Mouse (Mus musculus): ENCODE data around the gene Inpp5a.

Inpp5a gene

GRCm38 (mm10) chr7:139371389-139371788 lies 17.5 kb upstream of the Inpp5a start:
- no peak for DNase-seq (ENCODE audit: low spot score)

GRCm38 (mm10) chr7:139377381-139377780 lies 11.5 kb upstream of the Inpp5a start:
- no peak for DNase-seq (ENCODE audit: low spot score)

- no peak for DNase-seq (ENCODE audit: low spot score)
Measured at GRCm38 (mm10) chr7:139378355-139378754, 10.6 kb upstream of the Inpp5a start.

- DNase-seq (ENCODE audit: low spot score) = no peak
Measured at GRCm38 (mm10) chr7:139379745-139380144, 9.2 kb upstream of the Inpp5a start.

GRCm38 (mm10) chr7:139380225-139380624 lies 8.7 kb upstream of the Inpp5a start:
- DNase-seq (ENCODE audit: low spot score) = no peak

GRCm38 (mm10) chr7:139381877-139382276 lies 7.0 kb upstream of the Inpp5a start:
- DNase-seq (ENCODE audit: low spot score) = no peak

- no peak for DNase-seq (ENCODE audit: low spot score)
Measured at GRCm38 (mm10) chr7:139382796-139383195, 6.1 kb upstream of the Inpp5a start.

- DNase-seq (ENCODE audit: low spot score) = no peak
Measured at GRCm38 (mm10) chr7:139384500-139384899, 4.4 kb upstream of the Inpp5a start.

GRCm38 (mm10) chr7:139384916-139385530 lies 3.9 kb upstream of the Inpp5a start:
- no peak for DNase-seq (ENCODE audit: low spot score)

- DNase-seq (ENCODE audit: low spot score) = no peak
Measured at GRCm38 (mm10) chr7:139386933-139387690, 1.8 kb upstream of the Inpp5a start.

GRCm38 (mm10) chr7:139387921-139388669 lies 814 bp upstream of the Inpp5a start:
- peak; percentile 61 for DNase-seq (ENCODE audit: low spot score)

GRCm38 (mm10) chr7:139389213-139389761 lies 378 bp downstream of the Inpp5a start:
- no peak for DNase-seq (ENCODE audit: low spot score)

GRCm38 (mm10) chr7:139390380-139390779 lies 1.5 kb downstream of the Inpp5a start:
- no peak for DNase-seq (ENCODE audit: low spot score)

- no peak for DNase-seq (ENCODE audit: low spot score)
Measured at GRCm38 (mm10) chr7:139390926-139391325, 2.0 kb downstream of the Inpp5a start.

- DNase-seq (ENCODE audit: low spot score) = no peak
Measured at GRCm38 (mm10) chr7:139391691-139392090, 2.8 kb downstream of the Inpp5a start.

- no peak for DNase-seq (ENCODE audit: low spot score)
Measured at GRCm38 (mm10) chr7:139392106-139392505, 3.2 kb downstream of the Inpp5a start.

GRCm38 (mm10) chr7:139392691-139393235 lies 3.9 kb downstream of the Inpp5a start:
- DNase-seq (ENCODE audit: low spot score) = no peak

- DNase-seq (ENCODE audit: low spot score) = peak; percentile 61
Measured at GRCm38 (mm10) chr7:139397521-139397920, 8.6 kb downstream of the Inpp5a start.

GRCm38 (mm10) chr7:139398111-139398510 lies 9.2 kb downstream of the Inpp5a start:
- DNase-seq (ENCODE audit: low spot score) = no peak

GRCm38 (mm10) chr7:139398530-139399021 lies 9.7 kb downstream of the Inpp5a start:
- DNase-seq (ENCODE audit: low spot score) = no peak

- no peak for DNase-seq (ENCODE audit: low spot score)
Measured at GRCm38 (mm10) chr7:139399572-139399971, 10.7 kb downstream of the Inpp5a start.
